19 mouse cellular contexts compared by ENCODE assay signal in the genomic region with DNA sequence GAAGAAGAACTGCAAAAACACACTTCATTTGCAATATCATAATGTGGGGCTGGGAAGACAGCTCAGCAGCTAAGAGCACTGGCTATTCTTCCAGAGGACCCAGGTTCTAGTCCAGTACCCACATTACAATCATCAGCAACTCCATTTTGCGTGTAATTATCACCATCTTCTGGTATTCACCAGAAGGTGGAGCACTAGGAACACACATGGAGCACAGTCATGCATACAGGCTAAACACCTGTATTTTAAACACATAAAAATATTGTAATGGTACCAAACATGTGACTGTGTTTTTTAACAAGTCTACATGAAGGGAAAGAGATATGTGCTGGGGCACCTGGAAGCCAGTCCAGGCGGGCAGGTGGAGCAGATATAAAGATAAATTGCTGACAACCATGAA. TPM values are rescaled to one million over a fixed set of nuclear protein-coding genes. Genes with fewer than 3 reads are reported as not detected.
A peak's percentile ranks its signal among the peaks of the same experiment; 100 is the strongest.
DNase-seq lines count a peak whose midpoint lies in the region; ATAC-seq and TF ChIP-seq lines count a peak whose summit lies in the region.
"Had no signal": no experiment of that assay in that cellular context is flagged by ENCODE, and none has a peak within 500 bp of the region (broad histone marks: within the 10 kb centered on the region; RNA-seq: fewer than 3 reads in every experiment).

No protein-coding gene starts in this region.

- H3K27ac ChIP-seq in intestine, postnatal 0 days (ENCODE audit: low read depth, low read length), result no peak overlapping the region
- H3K27ac ChIP-seq in intestine, embryonic 15.5 days, result no peak overlapping the region
- no peak overlapping the region for H3K27ac ChIP-seq in midbrain, postnatal 0 days (ENCODE audit: low read depth, low read length)
- H3K27ac ChIP-seq in midbrain, embryonic 15.5 days, result no peak overlapping the region
- no peak overlapping the region for H3K27ac ChIP-seq in MEL (ENCODE audit: control insufficient read depth, low read depth, low read length)
- H3K27ac ChIP-seq: embryonic facial prominence, embryonic 12.5 days; heart, embryonic 10.5 days; liver, embryonic 15.5 days; macrophage; midbrain, embryonic 13.5 days had no signal

- no peaks in the 10 kb centered on the region for H3K36me3 ChIP-seq in intestine, postnatal 0 days (ENCODE audit: control insufficient read depth, insufficient read depth)
- H3K36me3 ChIP-seq in intestine, embryonic 15.5 days, result no peaks in the 10 kb centered on the region
- no peaks in the 10 kb centered on the region for H3K36me3 ChIP-seq in midbrain, postnatal 0 days (ENCODE audit: insufficient read depth, low read length)
- no peaks in the 10 kb centered on the region for H3K36me3 ChIP-seq in midbrain, embryonic 15.5 days (replicated peaks)
- H3K36me3 ChIP-seq in MEL (ENCODE audit: control insufficient read depth in 1 of 2, insufficient read depth in 2 of 2, low read length in 2 of 2), result no peaks in the 10 kb centered on the region
- H3K36me3 ChIP-seq: embryonic facial prominence, embryonic 12.5 days; heart, embryonic 10.5 days; liver, embryonic 15.5 days; midbrain, embryonic 13.5 days had no signal

- H3K4me1 ChIP-seq in intestine, postnatal 0 days (replicated peaks; ENCODE audit: control insufficient read depth, insufficient read depth, low read length), result no peaks in the 10 kb centered on the region
- no peaks in the 10 kb centered on the region for H3K4me1 ChIP-seq in intestine, embryonic 15.5 days (replicated peaks)
- no peaks in the 10 kb centered on the region for H3K4me1 ChIP-seq in midbrain, postnatal 0 days (ENCODE audit: insufficient read depth, low read length)
- no peaks in the 10 kb centered on the region for H3K4me1 ChIP-seq in midbrain, embryonic 15.5 days
- H3K4me1 ChIP-seq in MEL (ENCODE audit: control insufficient read depth in 1 of 2, insufficient read depth in 2 of 2, low read length in 2 of 2), result no peaks in the 10 kb centered on the region
- H3K4me1 ChIP-seq: embryonic facial prominence, embryonic 12.5 days; heart, embryonic 10.5 days; liver, embryonic 15.5 days; midbrain, embryonic 13.5 days had no signal

- no peak overlapping the region for H3K4me3 ChIP-seq in intestine, postnatal 0 days (ENCODE audit: low read depth, low read length)
- no peak overlapping the region for H3K4me3 ChIP-seq in intestine, embryonic 15.5 days (replicated peaks)
- H3K4me3 ChIP-seq in midbrain, postnatal 0 days (ENCODE audit: low read depth, low read length), result no peak overlapping the region
- H3K4me3 ChIP-seq in midbrain, embryonic 15.5 days, result no peak overlapping the region
- H3K4me3 ChIP-seq in MEL (ENCODE audit: control insufficient read depth in 1 of 2, insufficient read depth in 1 of 2, low read depth in 2 of 2, low read length in 2 of 2), result no peak overlapping the region
- H3K4me3 ChIP-seq: embryonic facial prominence, embryonic 12.5 days; heart, embryonic 10.5 days; liver, embryonic 15.5 days; midbrain, embryonic 13.5 days had no signal

- no peaks in the 10 kb centered on the region for H3K79me2 ChIP-seq in MEL (ENCODE audit: control insufficient read depth, insufficient read depth, low read length, poor library complexity)

- no peaks in the 10 kb centered on the region for H3K9me3 ChIP-seq in intestine, postnatal 0 days (ENCODE audit: control insufficient read depth)
- H3K9me3 ChIP-seq in intestine, embryonic 15.5 days, result no peaks in the 10 kb centered on the region
- no peaks in the 10 kb centered on the region for H3K9me3 ChIP-seq in midbrain, postnatal 0 days (ENCODE audit: low read length)
- no peaks in the 10 kb centered on the region for H3K9me3 ChIP-seq in midbrain, embryonic 15.5 days
- H3K9me3 ChIP-seq in MEL (replicated peaks; ENCODE audit: insufficient read depth, low read length), result no peaks in the 10 kb centered on the region
- H3K9me3 ChIP-seq: embryonic facial prominence, embryonic 12.5 days; heart, embryonic 10.5 days; liver, embryonic 15.5 days; midbrain, embryonic 13.5 days had no signal

- no peak for ATAC-seq in intestine, postnatal 0 days
- ATAC-seq in intestine, embryonic 15.5 days, result no peak
- ATAC-seq in midbrain, postnatal 0 days (ENCODE audit: low FRiP score), result no peak
- no peak for ATAC-seq in midbrain, embryonic 15.5 days (replicated peaks)
- ATAC-seq: midbrain, embryonic 13.5 days had no signal

- WGBS in intestine, postnatal 0 days, result 70% methylated on average over 2 of the region's 2 CpGs
- 59% methylated on average over 2 of the region's 2 CpGs for WGBS in intestine, embryonic 15.5 days
- WGBS in midbrain, postnatal 0 days, result 73% methylated on average over 2 of the region's 2 CpGs
- WGBS in midbrain, embryonic 15.5 days, result 74% methylated on average over 2 of the region's 2 CpGs

- no peak overlapping the region for H3K9ac ChIP-seq in intestine, postnatal 0 days (ENCODE audit: low read depth, low read length)
- H3K9ac ChIP-seq in intestine, embryonic 15.5 days, result no peak overlapping the region
- H3K9ac ChIP-seq in midbrain, postnatal 0 days (replicated peaks; ENCODE audit: low read length, poor library complexity, severe bottlenecking), result no peak overlapping the region
- no peak overlapping the region for H3K9ac ChIP-seq in midbrain, embryonic 15.5 days
- no peak overlapping the region for H3K9ac ChIP-seq in MEL (ENCODE audit: control insufficient read depth, low read depth, low read length, poor library complexity, severe bottlenecking)
- H3K9ac ChIP-seq: embryonic facial prominence, embryonic 12.5 days; liver, embryonic 15.5 days; midbrain, embryonic 13.5 days had no signal

- no peaks in the 10 kb centered on the region for H3K27me3 ChIP-seq in intestine, postnatal 0 days (replicated peaks; ENCODE audit: control insufficient read depth, insufficient read depth, low read length)
- no peaks in the 10 kb centered on the region for H3K27me3 ChIP-seq in intestine, embryonic 15.5 days (replicated peaks)
- no peaks in the 10 kb centered on the region for H3K27me3 ChIP-seq in midbrain, postnatal 0 days (ENCODE audit: insufficient read depth, low read length)
- no peaks in the 10 kb centered on the region for H3K27me3 ChIP-seq in midbrain, embryonic 15.5 days (replicated peaks)
- no peaks in the 10 kb centered on the region; a peak in 1 of 4 replicates for H3K27me3 ChIP-seq in MEL (ENCODE audit: control insufficient read depth in 1 of 2, insufficient read depth in 2 of 2, low read length in 2 of 2)
- H3K27me3 ChIP-seq: embryonic facial prominence, embryonic 12.5 days; liver, embryonic 15.5 days; midbrain, embryonic 13.5 days had no signal

- no peak for DNase-seq in midbrain, postnatal 0 days (ENCODE audit: low spot score)
- DNase-seq in MEL (ENCODE audit: low read depth, low spot score), result peak; percentile 29
- peak; percentile 25 for DNase-seq in induced T-regulatory cell, adult 2 months (ENCODE audit: low read depth)
- DNase-seq in adrenal gland, adult 18-20 months (ENCODE audit: low spot score in 2 of 2), result no peak
- DNase-seq in layer of hippocampus, adult 11-12 months (ENCODE audit: low spot score), result no peak
- DNase-seq: adrenal gland, postnatal 36 days; cerebellum, postnatal 14 days; gastrocnemius, postnatal 14 days; kidney, postnatal 14 days; right cerebral cortex, postnatal 25 days had no signal

- no peak for TF ChIP-seq POLR2A in MEL (IDR thresholded peaks at IDR 0.05; ENCODE audit: control insufficient read depth in 1 of 2, insufficient read depth in 1 of 2, low read depth in 1 of 2, low read length in 2 of 2, poor library complexity in 1 of 2)

- peak; percentile 66 for TF ChIP-seq RAD21 in MEL (IDR thresholded peaks at IDR 0.05; ENCODE audit: low read depth, low read length)

- no peak for TF ChIP-seq EP300 in MEL (IDR thresholded peaks at IDR 0.05; ENCODE audit: low read depth in 1 of 2, low read length in 2 of 2)

- no peak overlapping the region for H3K4me2 ChIP-seq in intestine, postnatal 0 days (replicated peaks; ENCODE audit: low read depth)
- no peak overlapping the region for H3K4me2 ChIP-seq in intestine, embryonic 15.5 days (replicated peaks)
- H3K4me2 ChIP-seq in midbrain, postnatal 0 days (ENCODE audit: low read depth, low read length, poor library complexity, severe bottlenecking), result no peak overlapping the region
- H3K4me2 ChIP-seq in midbrain, embryonic 15.5 days, result no peak overlapping the region
- H3K4me2 ChIP-seq: embryonic facial prominence, embryonic 12.5 days; liver, embryonic 15.5 days; midbrain, embryonic 13.5 days had no signal

- peak; percentile 49 for TF ChIP-seq CTCF in intestine, postnatal 0 days (IDR thresholded peaks at IDR 0.05; ENCODE audit: low read depth)
- TF ChIP-seq CTCF in midbrain, postnatal 0 days (IDR thresholded peaks at IDR 0.05), result 0 out of 2 replicates have a peak, but pooled peaks have one; percentile 9
- peak; percentile 11 to 61 (median 22); a peak in 2 of 6 replicates for TF ChIP-seq CTCF in MEL (IDR thresholded peaks at IDR 0.05 in 2 of 3, conservative IDR thresholded peaks at IDR 0.05 in 1 of 3; ENCODE audit: control insufficient read depth in 1 of 3, insufficient read depth in 1 of 3, low read depth in 2 of 3, low read length in 3 of 3, poor library complexity in 1 of 3, severe bottlenecking in 1 of 3)

TF ChIP-seq in MEL, 35 proteins besides CTCF, POLR2A, EP300 and RAD21 (continues in another document):
- TF ChIP-seq GATA1 (IDR thresholded peaks at IDR 0.05; ENCODE audit: low read depth, low read length), result no peak
- TF ChIP-seq ZC3H11A (IDR thresholded peaks at IDR 0.05; ENCODE audit: low read depth, low read length), result peak; percentile 36; the same call in 1 of the 2 replicates
- no peak for TF ChIP-seq POLR2AphosphoS5 (IDR thresholded peaks at IDR 0.05; ENCODE audit: borderline replicate concordance, low read depth, low read length)
- TF ChIP-seq ZKSCAN1 (IDR thresholded peaks at IDR 0.05; ENCODE audit: low read depth, low read length), result no peak
- no peak for TF ChIP-seq NELFE (IDR thresholded peaks at IDR 0.05; ENCODE audit: low read depth, low read length)
- no peak for TF ChIP-seq ELF1 (IDR thresholded peaks at IDR 0.05; ENCODE audit: low read depth, low read length)
- no peak for TF ChIP-seq GABPA (IDR thresholded peaks at IDR 0.05; ENCODE audit: low read depth, low read length)
- TF ChIP-seq MEF2A (IDR thresholded peaks at IDR 0.05; ENCODE audit: extremely low read depth, insufficient replicate concordance, low read depth, low read length, poor library complexity, severe bottlenecking), result no peak
- no peak for TF ChIP-seq MAZ (IDR thresholded peaks at IDR 0.05; ENCODE audit: low read depth, low read length)

RNA-seq across cellular contexts. Expression of gene Slc22a8, which starts 55.0 kb away (rescaled TPM):
- 0.05 and 0.13 TPM in 2 replicates for polyA plus RNA-seq in intestine, postnatal 0 days (2015; fragmentation: Nextera tagmentation; extraction: Ambion mirVana)
- 0.05 TPM in 1 of 2 replicates, not detected in the other for polyA plus RNA-seq in intestine, embryonic 15.5 days (2015; fragmentation: Nextera tagmentation; extraction: Ambion mirVana)
- total RNA-seq in midbrain, postnatal 0 days (2014; rRNA removed), result 12.9 and 14.7 TPM in 2 replicates
- polyA plus RNA-seq in midbrain, postnatal 0 days (2015; fragmentation: Nextera tagmentation; extraction: Ambion mirVana), result 20.3 and 20.9 TPM in 2 replicates
- polyA plus RNA-seq in midbrain, embryonic 15.5 days (2015; fragmentation: Nextera tagmentation; extraction: Ambion mirVana), result 12.1 and 13.5 TPM in 2 replicates
- total RNA-seq in MEL (2012; rRNA removed), result not detected in 2 replicates
- polyA plus RNA-seq in MEL (2012; ENCODE audit: insufficient read depth in 1 of 2, insufficient read length in 2 of 2, low read depth in 1 of 2, low replicate concordance in 2 of 2, missing spikeins in 1 of 2), result not detected
- total RNA-seq in adrenal gland, adult 18-20 months (2021), result under 1 TPM; 0.16 to 0.33 TPM
- total RNA-seq: gastrocnemius, postnatal 14 days; heart, postnatal 25 days had no signal
- polyA plus RNA-seq: macrophage had no signal

Comparison
In these comparisons a context has a peak if more than half of its experiments do, and no peak if none do; other contexts are left out.
1. DNase-seq: peak in MEL (single experiment) and induced T-regulatory cell, adult 2 months (single experiment); none in midbrain, postnatal 0 days (single experiment), adrenal gland, adult 18-20 months (0 of 2) and layer of hippocampus, adult 11-12 months (single experiment).
2. RNA of gene Slc22a8, which starts 55.0 kb away (polyA plus RNA-seq): 20.3 to 20.9 TPM in midbrain, postnatal 0 days and 12.1 to 13.5 TPM in midbrain, embryonic 15.5 days; 0.05 to 0.13 TPM in intestine, postnatal 0 days, 0.05 TPM in intestine, embryonic 15.5 days and not detected in MEL; every median in the first group is over 10 times any median in the second.
3. Peak in every context shown above with its lines, with median percentiles within 50 percentile points of each other: CTCF ChIP-seq.